Mouse (Mus musculus) liver, embryonic 18 days (tissue): ENCODE measurements around the gene Fxyd3. TPM values are rescaled to one million over a fixed set of nuclear protein-coding genes. Genes with fewer than 3 reads are reported as not detected.

Experiments
- polyA plus RNA-seq: library from polyadenylated mRNA; depleted of rRNA; stranded (reverse); fragments of >200 nt; gene quantifications from 2 replicates; pipeline ENCODE4 v1.2.3, GENCODE M21; 2012; rRNA removed

Fxyd3 gene
- 0.85 and 1.2 TPM in 2 replicates for polyA plus RNA-seq

DNA sequence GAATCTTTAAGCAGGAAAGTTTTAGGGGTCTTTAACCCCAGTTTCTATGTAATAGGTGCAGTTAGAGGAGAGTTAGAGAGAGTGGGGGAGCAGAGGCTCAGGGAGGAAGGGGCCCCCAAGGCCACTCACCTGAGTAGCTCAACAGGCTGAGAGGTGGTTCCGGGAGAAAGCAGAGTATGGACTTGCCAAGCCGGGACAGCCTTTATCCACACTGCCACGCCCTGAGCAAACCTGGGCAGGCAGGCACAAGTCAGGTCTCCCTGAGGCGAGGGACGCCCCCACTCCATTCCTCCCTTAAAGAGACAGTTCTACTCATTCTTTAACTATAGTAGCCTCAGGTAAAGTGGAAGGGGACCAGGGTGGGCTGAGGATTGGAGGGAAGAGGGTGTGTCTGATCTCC, at the start of gene Fxyd3:
TSS of gene Fxyd3 (minus strand) at position 213 of the 400 bp plus-strand sequence.

GRCm38 (mm10) chr7:31115182-31115581, 38.7 kb upstream of the Fxyd3 start, which contains the start of gene Hpn:
Hpn (minus strand) TSS chr7:31115290.

DNA sequence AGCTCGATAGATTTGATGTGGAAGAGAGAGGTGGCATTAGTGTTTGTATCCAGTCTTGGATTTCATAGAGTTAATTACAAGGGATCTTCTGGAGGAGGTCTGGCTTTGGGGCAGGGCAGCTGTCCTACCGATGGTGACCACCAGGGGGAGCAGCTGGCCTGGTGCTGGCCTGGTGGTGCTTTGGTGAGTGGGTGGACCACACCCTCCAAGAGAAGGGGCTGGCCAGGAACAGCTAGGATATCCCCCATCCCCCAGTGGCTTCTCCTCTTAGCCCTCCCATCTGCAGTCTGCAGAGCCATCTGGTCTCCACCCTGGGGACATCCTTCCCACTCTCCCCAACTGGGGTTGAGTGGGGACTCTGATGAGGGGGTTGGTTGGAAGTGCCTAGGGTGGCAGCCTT, 17.4 kb downstream of the Fxyd3 start, which contains the start of gene Lgi4:
TSS of gene Lgi4 (plus strand) at position 235 of the 400 bp plus-strand sequence.

GRCm38 (mm10) chr7:31057071-31057470, 19.4 kb downstream of the Fxyd3 start, which contains the start of gene Fxyd1:
Fxyd1 (minus strand) TSS chr7:31057199.

GRCm38 (mm10) chr7:31051321-31052021, 25.0 kb downstream of the Fxyd3 start, which contains the start of gene Fxyd7:
Fxyd7 (minus strand) TSS chr7:31051467.

DNA sequence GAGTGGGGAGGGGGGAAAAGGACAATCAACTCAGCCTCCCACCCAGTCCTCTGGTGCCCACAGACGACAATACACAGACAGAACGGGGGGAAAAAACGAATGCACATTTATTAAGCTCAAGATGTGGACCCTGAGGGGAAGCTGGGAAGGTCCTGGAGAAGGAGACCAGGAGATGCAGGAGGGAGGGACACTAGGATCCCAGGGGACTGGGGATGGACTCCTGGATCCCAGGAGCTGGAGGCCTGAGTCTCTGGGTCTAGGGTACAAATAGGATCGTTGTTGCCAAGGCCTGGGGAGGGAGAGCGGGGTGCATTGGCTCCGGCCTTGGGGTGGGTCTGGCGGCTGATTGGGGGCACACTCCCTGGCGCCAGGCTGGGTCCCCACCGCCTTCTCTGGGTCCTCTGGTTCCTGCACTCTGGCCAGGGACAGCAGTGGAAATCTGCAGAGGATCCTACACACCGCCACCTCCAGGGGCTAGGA, 34.0 kb downstream of the Fxyd3 start, which contains the start of gene Fxyd5:
TSS of gene Fxyd5 (minus strand) at position 51 of the 480 bp plus-strand sequence.

Other genes with a start within 250 kb of the Fxyd3 start
- gene Ffar3, start 220.5 kb downstream of the Fxyd3 start, polyA plus RNA-seq: not detected in 2 replicates
- gene Ffar1, start 215.1 kb downstream of the Fxyd3 start, polyA plus RNA-seq: 0.06 and 0.07 TPM in 2 replicates
- gene Cd22, start 196.4 kb downstream of the Fxyd3 start, polyA plus RNA-seq: 3.4 and 4.7 TPM in 2 replicates
- 0.32 and 0.35 TPM in 2 replicates for gene Mag, start 161.8 kb downstream of the Fxyd3 start, polyA plus RNA-seq
- not detected in 2 replicates for gene Hamp2, start 152.0 kb downstream of the Fxyd3 start, polyA plus RNA-seq
- 30.9 and 57.5 TPM in 2 replicates for gene Hamp, start 132.7 kb downstream of the Fxyd3 start, polyA plus RNA-seq
- 47.1 and 50.1 TPM in 2 replicates for gene Usf2, start 119.9 kb downstream of the Fxyd3 start, polyA plus RNA-seq
- gene Lsr, start 103.2 kb downstream of the Fxyd3 start, polyA plus RNA-seq: 31.7 and 32.1 TPM in 2 replicates
- gene Fam187b, start 102.9 kb downstream of the Fxyd3 start, polyA plus RNA-seq: 4.2 and 4.8 TPM in 2 replicates
- gene Fxyd5, start 34.2 kb downstream of the Fxyd3 start, polyA plus RNA-seq: 21.8 and 22.9 TPM in 2 replicates
- 0.53 and 0.70 TPM in 2 replicates for gene Fxyd7, start 25.2 kb downstream of the Fxyd3 start, polyA plus RNA-seq
- gene Fxyd1, start 19.5 kb downstream of the Fxyd3 start, polyA plus RNA-seq: 186 and 200 TPM in 2 replicates
- gene Lgi4, start 17.4 kb downstream of the Fxyd3 start, polyA plus RNA-seq: 0.21 and 0.23 TPM in 2 replicates
- 217 and 233 TPM in 2 replicates for gene Hpn, start 38.6 kb upstream of the Fxyd3 start, polyA plus RNA-seq
- 2.8 and 3.3 TPM in 2 replicates for gene Scn1b, start 50.3 kb upstream of the Fxyd3 start, polyA plus RNA-seq
- gene Gramd1a, start 79.2 kb upstream of the Fxyd3 start, polyA plus RNA-seq: 30.3 and 39.3 TPM in 2 replicates
- not detected in 2 replicates for gene Scgb2b2, start 213.8 kb upstream of the Fxyd3 start, polyA plus RNA-seq
- gene Scgb1b2, start 215.1 kb upstream of the Fxyd3 start, polyA plus RNA-seq: not detected in 2 replicates